Mouse (Mus musculus): ENCODE data around the gene Bglap2. TPM values are rescaled to one million over a fixed set of nuclear protein-coding genes. Genes with fewer than 3 reads are reported as not detected.
A peak's percentile ranks its signal among the peaks of the same experiment; 100 is the strongest.

Gene Bglap2
- polyA plus RNA-seq, 1 experiment from 2014 or later, result 27.0 TPM

GRCm38 (mm10) chr3:88415668-88416067 is 37.2 kb upstream of the Bglap2 start:
- no peaks in the 10 kb centered on the region for H3K9me3 ChIP-seq (ENCODE audit: control insufficient read depth, low read length)

GRCm38 (mm10) chr3:88412636-88413035 is 34.1 kb upstream of the Bglap2 start:
- DNase-seq (ENCODE audit: low spot score), result no peak
- Histone ChIP-seq H3K4me3 (ENCODE audit: low read depth, low read length) (no peak overlapping the region), H3K4me2 (ENCODE audit: low read depth, low read length) (no peak overlapping the region), H3K9me3 (ENCODE audit: control insufficient read depth, low read length) (no peaks in the 10 kb centered on the region), H3K27me3 (replicated peaks; ENCODE audit: control insufficient read depth, insufficient read depth, low read length) (no peaks in the 10 kb centered on the region), H3K9ac (ENCODE audit: low read depth, low read length) (no peak overlapping the region), H3K27ac (replicated peaks; ENCODE audit: low read depth, low read length) (no peak overlapping the region), H3K4me1 (ENCODE audit: control insufficient read depth, insufficient read depth, low read length) (peaks cover 12% of the 10 kb centered on the region), H3K36me3 (ENCODE audit: control insufficient read depth, insufficient read depth, low read length) (peaks cover 59% of the 10 kb centered on the region)
- no peak for ATAC-seq (ENCODE audit: low read depth)
- WGBS, result 89% methylated on average over 11 of the region's 11 CpGs

More at GRCm38 (mm10) chr3:88415668-88416067, 37.2 kb upstream of the Bglap2 start:
- Histone ChIP-seq H3K4me1 (ENCODE audit: control insufficient read depth, insufficient read depth, low read length) (peaks cover 3% of the 10 kb centered on the region), H3K9ac (ENCODE audit: low read depth, low read length) (no peak overlapping the region), H3K4me3 (ENCODE audit: low read depth, low read length) (no peak overlapping the region), H3K27me3 (replicated peaks; ENCODE audit: control insufficient read depth, insufficient read depth, low read length) (no peaks in the 10 kb centered on the region), H3K36me3 (ENCODE audit: control insufficient read depth, insufficient read depth, low read length) (peaks cover 89% of the 10 kb centered on the region), H3K27ac (replicated peaks; ENCODE audit: low read depth, low read length) (no peak overlapping the region), H3K4me2 (ENCODE audit: low read depth, low read length) (no peak overlapping the region)
- ATAC-seq (ENCODE audit: low read depth), result no peak
- no peak for DNase-seq (ENCODE audit: low spot score)
- WGBS, result 82% methylated on average over 4 of the region's 4 CpGs

GRCm38 (mm10) chr3:88411681-88412080 is 33.2 kb upstream of the Bglap2 start:
- Histone ChIP-seq H3K4me2 (ENCODE audit: low read depth, low read length) (no peak overlapping the region), H3K27ac (replicated peaks; ENCODE audit: low read depth, low read length) (no peak overlapping the region), H3K27me3 (replicated peaks; ENCODE audit: control insufficient read depth, insufficient read depth, low read length) (no peaks in the 10 kb centered on the region), H3K4me3 (ENCODE audit: low read depth, low read length) (no peak overlapping the region), H3K36me3 (ENCODE audit: control insufficient read depth, insufficient read depth, low read length) (peaks cover 50% of the 10 kb centered on the region), H3K9me3 (ENCODE audit: control insufficient read depth, low read length) (no peaks in the 10 kb centered on the region), H3K4me1 (ENCODE audit: control insufficient read depth, insufficient read depth, low read length) (peaks cover 12% of the 10 kb centered on the region), H3K9ac (ENCODE audit: low read depth, low read length) (no peak overlapping the region)
- WGBS, result 92% methylated on average over 4 of the region's 4 CpGs
- DNase-seq (ENCODE audit: low spot score) (no peak), ATAC-seq (ENCODE audit: low read depth) (no peak)

GRCm38 (mm10) chr3:88410645-88411031 is 32.1 kb upstream of the Bglap2 start:
- H3K27ac ChIP-seq (replicated peaks; ENCODE audit: low read depth, low read length), result peak overlapping the region; percentile 92
- H3K27me3 ChIP-seq (replicated peaks; ENCODE audit: control insufficient read depth, insufficient read depth, low read length), result no peaks in the 10 kb centered on the region
- H3K4me1 ChIP-seq (ENCODE audit: control insufficient read depth, insufficient read depth, low read length), result peaks cover 12% of the 10 kb centered on the region
- H3K36me3 ChIP-seq (ENCODE audit: control insufficient read depth, insufficient read depth, low read length), result peaks cover 39% of the 10 kb centered on the region
- H3K9me3 ChIP-seq (ENCODE audit: control insufficient read depth, low read length), result no peaks in the 10 kb centered on the region
- peak overlapping the region; percentile 89 for H3K9ac ChIP-seq (ENCODE audit: low read depth, low read length)
- peak; percentile 12 for DNase-seq (ENCODE audit: low spot score)
- H3K4me3 ChIP-seq (ENCODE audit: low read depth, low read length), result peak overlapping the region; percentile 66
- WGBS, result 21% methylated on average over 7 of the region's 7 CpGs
- peak overlapping the region; percentile 61 for H3K4me2 ChIP-seq (ENCODE audit: low read depth, low read length)
- ATAC-seq (ENCODE audit: low read depth), result no peak

- H3K36me3 ChIP-seq (ENCODE audit: control insufficient read depth, insufficient read depth, low read length), result peaks cover 33% of the 10 kb centered on the region
- H3K9ac ChIP-seq (ENCODE audit: low read depth, low read length), result peak within 1 kb of the TSS; percentile 89
- H3K4me1 ChIP-seq (ENCODE audit: control insufficient read depth, insufficient read depth, low read length), result peaks cover 12% of the 10 kb centered on the region
- H3K9me3 ChIP-seq (ENCODE audit: control insufficient read depth, low read length), result no peaks in the 10 kb centered on the region
- H3K27me3 ChIP-seq (replicated peaks; ENCODE audit: control insufficient read depth, insufficient read depth, low read length), result no peaks in the 10 kb centered on the region
- H3K27ac ChIP-seq (replicated peaks; ENCODE audit: low read depth, low read length), result peak within 1 kb of the TSS; percentile 92
- H3K4me2 ChIP-seq (ENCODE audit: low read depth, low read length), result peak within 1 kb of the TSS; percentile 61
- H3K4me3 ChIP-seq (ENCODE audit: low read depth, low read length), result peak within 1 kb of the TSS; percentile 66
- under 1% methylated on average over 51 of the region's 54 CpGs for WGBS
- ATAC-seq (ENCODE audit: low read depth) (peak; percentile 94), DNase-seq (ENCODE audit: low spot score) (peak; percentile 97)
These were observed 31.5 kb upstream of the Bglap2 start, which contains the start of gene Pmf1 for GRCm38 (mm10) chr3:88409741-88410644. Gene Pmf1 (minus strand): TSS chr3:88410331.

GRCm38 (mm10) chr3:88408953-88409352 is 30.5 kb upstream of the Bglap2 start:
- Histone ChIP-seq H3K9me3 (ENCODE audit: control insufficient read depth, low read length) (no peaks in the 10 kb centered on the region), H3K4me2 (ENCODE audit: low read depth, low read length) (peak overlapping the region; percentile 61), H3K4me1 (ENCODE audit: control insufficient read depth, insufficient read depth, low read length) (peaks cover 12% of the 10 kb centered on the region), H3K27ac (replicated peaks; ENCODE audit: low read depth, low read length) (no peak overlapping the region; the same call in 1 of the 2 replicates), H3K4me3 (ENCODE audit: low read depth, low read length) (peak overlapping the region; percentile 66), H3K36me3 (ENCODE audit: control insufficient read depth, insufficient read depth, low read length) (peaks cover 27% of the 10 kb centered on the region), H3K9ac (ENCODE audit: low read depth, low read length) (peak overlapping the region; percentile 89), H3K27me3 (replicated peaks; ENCODE audit: control insufficient read depth, insufficient read depth, low read length) (no peaks in the 10 kb centered on the region)
- no peak for DNase-seq (ENCODE audit: low spot score)
- WGBS, result 57% methylated on average over 5 of the region's 5 CpGs
- ATAC-seq (ENCODE audit: low read depth), result no peak

GRCm38 (mm10) chr3:88407529-88407928 is 29.0 kb upstream of the Bglap2 start:
- H3K27ac ChIP-seq (replicated peaks; ENCODE audit: low read depth, low read length), result no peak overlapping the region
- H3K9ac ChIP-seq (ENCODE audit: low read depth, low read length), result peak overlapping the region; percentile 16; the same call in 1 of the 2 replicates
- 54% methylated on average over 7 of the region's 7 CpGs for WGBS
- ATAC-seq (ENCODE audit: low read depth) (no peak), DNase-seq (ENCODE audit: low spot score) (no peak)
- H3K4me1 ChIP-seq (ENCODE audit: control insufficient read depth, insufficient read depth, low read length), result peaks cover 12% of the 10 kb centered on the region
- H3K36me3 ChIP-seq (ENCODE audit: control insufficient read depth, insufficient read depth, low read length), result peaks cover 25% of the 10 kb centered on the region
- no peaks in the 10 kb centered on the region for H3K9me3 ChIP-seq (ENCODE audit: control insufficient read depth, low read length)
- no peak overlapping the region for H3K4me3 ChIP-seq (ENCODE audit: low read depth, low read length)
- no peak overlapping the region for H3K4me2 ChIP-seq (ENCODE audit: low read depth, low read length)
- H3K27me3 ChIP-seq (replicated peaks; ENCODE audit: control insufficient read depth, insufficient read depth, low read length), result no peaks in the 10 kb centered on the region

- ATAC-seq (ENCODE audit: low read depth) (peak; percentile 12; the same call in 1 of the 2 replicates), DNase-seq (ENCODE audit: low spot score) (peak; percentile 92)
- Histone ChIP-seq H3K36me3 (ENCODE audit: control insufficient read depth, insufficient read depth, low read length) (peaks cover 22% of the 10 kb centered on the region), H3K4me1 (ENCODE audit: control insufficient read depth, insufficient read depth, low read length) (peaks cover 12% of the 10 kb centered on the region), H3K4me2 (ENCODE audit: low read depth, low read length) (no peak overlapping the region), H3K27ac (replicated peaks; ENCODE audit: low read depth, low read length) (no peak overlapping the region), H3K9ac (ENCODE audit: low read depth, low read length) (peak overlapping the region; percentile 16; the same call in 1 of the 2 replicates), H3K27me3 (replicated peaks; ENCODE audit: control insufficient read depth, insufficient read depth, low read length) (no peaks in the 10 kb centered on the region), H3K9me3 (ENCODE audit: control insufficient read depth, low read length) (no peaks in the 10 kb centered on the region), H3K4me3 (ENCODE audit: low read depth, low read length) (no peak overlapping the region)
- 2% methylated on average over 2 of the region's 2 CpGs for WGBS
These were observed 28.6 kb upstream of the Bglap2 start for GRCm38 (mm10) chr3:88407090-88407489.
